Mouse (Mus musculus): ENCODE measurements around the gene D230025D16Rik. TPM values are rescaled to one million over a fixed set of nuclear protein-coding genes. Genes with fewer than 3 reads are reported as not detected.

Gene D230025D16Rik
- polyA plus RNA-seq, 1 experiment = 26.4 TPM

DNA sequence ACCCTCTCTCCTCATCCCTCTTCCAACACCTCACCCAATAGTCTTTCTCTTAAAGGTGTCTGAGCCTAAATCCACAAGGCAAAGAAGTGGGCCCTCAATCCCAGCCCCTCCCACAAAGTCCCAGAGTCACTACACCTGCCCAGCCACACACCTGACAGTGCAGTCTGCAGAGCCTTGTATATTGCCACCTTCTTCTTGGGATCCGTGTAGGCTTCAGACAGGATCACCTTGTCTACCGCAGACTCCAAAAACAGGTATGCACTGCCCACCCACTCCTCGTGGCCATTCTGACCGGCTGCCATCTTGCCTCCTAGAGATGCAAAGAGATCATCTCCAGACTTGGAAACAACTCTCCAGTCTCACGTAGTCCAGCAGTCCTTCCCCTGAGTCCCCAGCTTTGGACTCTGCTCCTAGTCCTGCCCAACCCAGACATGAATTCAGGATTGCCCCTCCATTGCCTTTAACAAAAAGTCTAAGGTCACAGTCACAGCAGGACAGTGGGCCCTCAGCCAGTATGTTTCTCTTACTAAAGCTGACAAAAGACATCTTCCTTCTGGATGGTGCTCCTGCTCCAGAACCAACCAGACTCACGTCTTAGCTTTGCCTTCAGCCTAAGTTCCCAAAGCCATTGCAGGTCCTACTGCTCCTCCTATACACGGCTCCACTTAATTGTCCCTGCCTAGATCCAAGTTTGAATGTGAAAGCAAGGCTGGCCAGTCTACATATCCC is 35.6 kb downstream of the D230025D16Rik start:
- no peak overlapping the region for H3K27ac ChIP-seq (ENCODE audit: control insufficient read depth, insufficient read depth, low read length)
- TF ChIP-seq POLR2A (IDR thresholded peaks at IDR 0.05; ENCODE audit: control insufficient read depth, extremely low read depth, insufficient read depth, low read length, poor library complexity) = no peak
- no peak for TF ChIP-seq CTCF (IDR thresholded peaks at IDR 0.05; ENCODE audit: borderline replicate concordance, control insufficient read depth, extremely low read depth, insufficient read depth, low read length, poor library complexity)
- H3K4me1 ChIP-seq (replicated peaks; ENCODE audit: control insufficient read depth, insufficient read depth, low read length) = peaks cover 26% of the 10 kb centered on the region
- no peak overlapping the region for H3K4me3 ChIP-seq (ENCODE audit: control insufficient read depth, insufficient read depth, low read length)
- DNase-seq = no peak
- whole genome bisulfite sequencing = 87% methylated on average over 7 of the region's 7 CpGs
- H3K27me3 ChIP-seq (ENCODE audit: control insufficient read depth, insufficient read depth, low read length) = no peaks in the 10 kb centered on the region
- H3K36me3 ChIP-seq (ENCODE audit: control insufficient read depth, insufficient read depth, low read length) = no peaks in the 10 kb centered on the region

DNA sequence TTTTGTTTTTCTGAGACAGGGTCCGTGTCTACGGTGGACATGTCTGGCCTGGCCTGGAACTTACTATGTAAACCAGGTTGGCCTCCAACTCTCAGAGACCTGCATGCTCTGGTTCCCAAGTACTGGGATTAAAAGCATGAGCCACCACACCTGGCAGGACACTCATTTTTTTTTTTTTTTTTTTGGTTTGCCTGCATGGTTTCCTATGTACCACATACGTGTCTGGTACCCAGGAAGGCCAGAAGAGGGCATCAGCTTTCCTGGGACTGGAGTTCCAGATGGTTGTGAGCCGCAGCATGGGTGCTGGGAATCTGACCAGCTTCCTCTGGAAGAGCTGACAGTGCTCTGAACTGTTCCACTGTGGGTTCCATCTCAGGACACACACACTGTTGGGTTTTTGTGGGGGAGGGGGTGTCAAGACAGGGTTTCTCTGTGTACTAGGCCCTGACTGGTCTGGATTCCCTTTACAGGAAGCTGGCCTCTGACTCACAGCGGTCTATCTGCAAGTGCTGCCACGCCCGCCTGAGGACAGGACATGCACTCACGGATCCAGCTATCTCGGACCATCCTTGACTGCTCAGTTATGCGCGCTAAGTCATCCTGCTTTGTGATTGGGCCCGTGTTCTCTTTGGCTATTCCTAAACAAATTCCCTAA is 36.5 kb downstream of the D230025D16Rik start:
- H3K4me3 ChIP-seq (ENCODE audit: control insufficient read depth, insufficient read depth, low read length) = no peak overlapping the region
- 98% methylated on average over 12 of the region's 12 CpGs for WGBS
- H3K27me3 ChIP-seq (ENCODE audit: control insufficient read depth, insufficient read depth, low read length) = no peaks in the 10 kb centered on the region
- no peak overlapping the region for H3K27ac ChIP-seq (ENCODE audit: control insufficient read depth, insufficient read depth, low read length)
- peaks cover 26% of the 10 kb centered on the region for H3K4me1 ChIP-seq (replicated peaks; ENCODE audit: control insufficient read depth, insufficient read depth, low read length)
- TF ChIP-seq POLR2A (IDR thresholded peaks at IDR 0.05; ENCODE audit: control insufficient read depth, extremely low read depth, insufficient read depth, low read length, poor library complexity) (no peak), CTCF (IDR thresholded peaks at IDR 0.05; ENCODE audit: borderline replicate concordance, control insufficient read depth, extremely low read depth, insufficient read depth, low read length, poor library complexity) (no peak)
- no peaks in the 10 kb centered on the region for H3K36me3 ChIP-seq (ENCODE audit: control insufficient read depth, insufficient read depth, low read length)
- DNase-seq = no peak

DNA sequence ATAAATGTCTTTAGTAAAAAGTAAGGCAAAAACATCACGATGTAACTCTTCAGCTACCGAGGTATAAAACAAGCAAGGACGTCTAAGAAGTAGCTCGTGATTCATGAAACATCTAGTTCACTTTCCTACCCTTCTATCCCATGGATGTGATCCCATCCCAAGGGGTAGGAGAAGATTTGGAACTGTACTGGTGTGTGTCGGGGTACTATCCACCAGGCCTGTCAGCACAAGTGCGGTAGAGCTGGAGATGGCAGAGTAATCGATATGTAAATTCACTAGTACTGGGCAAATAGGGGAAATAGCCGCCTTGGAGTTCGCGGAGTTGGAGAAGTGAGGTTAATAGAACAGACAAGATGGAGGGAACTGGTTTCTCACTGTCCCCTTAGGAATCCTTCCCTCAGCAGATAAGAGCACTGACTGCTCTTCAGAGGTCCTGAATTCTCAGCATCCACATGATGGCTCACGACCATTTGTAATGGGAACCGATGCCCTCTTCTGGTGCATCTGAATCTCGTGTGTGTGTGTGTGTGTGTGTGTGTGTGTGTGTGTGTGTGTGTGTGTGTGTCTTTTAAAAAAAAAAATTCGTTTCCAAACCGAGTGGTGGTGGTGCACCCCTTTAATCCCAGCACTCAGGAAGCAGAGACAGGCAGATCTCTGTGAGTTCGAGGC is 38.4 kb downstream of the D230025D16Rik start:
- Histone ChIP-seq H3K27ac (ENCODE audit: control insufficient read depth, insufficient read depth, low read length) (no peak overlapping the region), H3K36me3 (ENCODE audit: control insufficient read depth, insufficient read depth, low read length) (no peaks in the 10 kb centered on the region), H3K27me3 (ENCODE audit: control insufficient read depth, insufficient read depth, low read length) (no peaks in the 10 kb centered on the region), H3K4me1 (replicated peaks; ENCODE audit: control insufficient read depth, insufficient read depth, low read length) (peaks cover 32% of the 10 kb centered on the region), H3K4me3 (ENCODE audit: control insufficient read depth, insufficient read depth, low read length) (peak overlapping the region; percentile 80; the same call in 1 of the 2 replicates)
- no peak for DNase-seq
- 62% methylated on average over 16 of the region's 16 CpGs for WGBS
- TF ChIP-seq CTCF (IDR thresholded peaks at IDR 0.05; ENCODE audit: borderline replicate concordance, control insufficient read depth, extremely low read depth, insufficient read depth, low read length, poor library complexity) (no peak), POLR2A (IDR thresholded peaks at IDR 0.05; ENCODE audit: control insufficient read depth, extremely low read depth, insufficient read depth, low read length, poor library complexity) (no peak)

DNA sequence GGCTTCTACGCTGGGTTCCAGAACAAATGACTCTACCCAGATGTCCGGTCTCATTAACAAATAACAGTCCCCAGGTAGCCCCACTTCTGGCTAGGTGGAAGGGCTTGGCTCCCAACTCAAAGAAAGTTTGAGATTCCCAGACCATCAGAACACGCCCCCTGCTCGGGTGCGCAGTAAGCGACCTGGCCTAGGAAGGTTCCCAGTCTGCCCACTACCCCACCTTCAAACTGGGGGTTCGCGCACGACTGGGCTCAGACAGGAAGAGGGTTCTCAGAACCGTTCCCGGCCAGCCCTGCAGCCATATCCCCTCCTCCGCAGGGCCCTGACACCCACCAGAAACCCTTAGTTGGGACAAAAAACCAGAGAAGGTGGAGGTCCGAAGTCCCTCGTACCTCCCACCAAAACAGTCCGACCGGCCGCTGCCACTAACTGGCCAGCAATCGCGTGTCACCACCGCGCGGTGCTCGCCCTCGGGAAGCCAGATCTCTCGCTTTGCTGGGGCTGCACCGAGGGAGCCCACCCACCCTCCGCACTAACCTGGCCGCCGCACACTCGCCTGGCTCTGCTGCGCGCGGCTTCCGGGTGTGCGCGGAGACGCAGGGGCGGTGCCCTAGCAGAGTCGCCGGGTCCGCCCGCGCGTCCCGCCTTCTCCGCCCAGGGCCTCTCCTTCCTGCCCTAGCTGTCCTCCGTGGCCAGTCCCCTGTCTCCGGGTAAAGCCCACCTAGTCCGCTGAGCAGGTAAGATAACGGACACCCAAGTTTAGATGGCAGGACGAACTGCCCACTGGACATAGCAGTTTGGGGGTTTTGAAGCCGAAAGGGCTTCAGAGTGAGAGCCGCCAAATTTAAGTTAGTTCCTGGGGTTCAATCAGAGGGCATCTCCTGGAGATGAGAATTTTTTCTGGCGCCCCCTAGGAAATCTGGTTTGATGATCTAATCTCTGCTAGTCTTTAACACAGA is 39.4 kb downstream of the D230025D16Rik start, which contains the start of the genes Tradd and Fbxl8:
Tradd (minus strand) TSS at position 586 of the 959 bp plus-strand sequence.
Fbxl8 (plus strand) TSS at position 625 of the 959 bp plus-strand sequence.
- DNase-seq = peak; percentile 78
- peak within 1 kb of the TSS; percentile 80 for H3K4me3 ChIP-seq (ENCODE audit: control insufficient read depth, insufficient read depth, low read length)
- H3K27me3 ChIP-seq (ENCODE audit: control insufficient read depth, insufficient read depth, low read length) = peaks cover 3% of the 10 kb centered on the region; the same call in 1 of the 2 replicates
- peaks cover 30% of the 10 kb centered on the region for H3K4me1 ChIP-seq (replicated peaks; ENCODE audit: control insufficient read depth, insufficient read depth, low read length)
- H3K27ac ChIP-seq (ENCODE audit: control insufficient read depth, insufficient read depth, low read length) = peak within 1 kb of the TSS; percentile 21; the same call in 1 of the 2 replicates
- 2% methylated on average over 54 of the region's 54 CpGs for WGBS
- no peaks in the 10 kb centered on the region; the same call in none of the 2 replicates for H3K36me3 ChIP-seq (ENCODE audit: control insufficient read depth, insufficient read depth, low read length)
- peak; percentile 67 for TF ChIP-seq POLR2A (IDR thresholded peaks at IDR 0.05; ENCODE audit: control insufficient read depth, extremely low read depth, insufficient read depth, low read length, poor library complexity)
- peak; percentile 52; the same call in 1 of the 2 replicates for TF ChIP-seq CTCF (IDR thresholded peaks at IDR 0.05; ENCODE audit: borderline replicate concordance, control insufficient read depth, extremely low read depth, insufficient read depth, low read length, poor library complexity)

DNA sequence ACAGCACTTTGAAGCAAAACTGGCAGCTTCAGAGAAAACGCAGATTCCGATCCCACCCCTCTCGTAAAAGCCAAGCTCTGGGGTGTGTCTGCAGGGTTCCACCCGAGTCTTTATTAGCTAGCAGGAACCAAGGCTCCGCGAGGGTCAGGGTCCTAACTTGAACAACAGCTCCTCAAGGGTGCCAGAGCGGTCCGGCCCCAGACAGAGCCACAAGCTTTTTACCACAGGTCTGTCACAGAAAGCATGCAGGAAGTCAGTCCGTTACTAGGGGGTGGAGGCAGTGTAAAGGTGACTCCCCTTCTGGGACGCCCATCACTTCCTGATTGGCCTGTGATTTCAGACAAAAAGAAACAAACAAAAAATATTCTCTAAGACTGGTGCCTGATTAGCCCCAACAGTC is 40.2 kb downstream of the D230025D16Rik start:
- Histone ChIP-seq H3K4me1 (replicated peaks; ENCODE audit: control insufficient read depth, insufficient read depth, low read length) (peaks cover 29% of the 10 kb centered on the region), H3K36me3 (ENCODE audit: control insufficient read depth, insufficient read depth, low read length) (no peaks in the 10 kb centered on the region; the same call in none of the 2 replicates), H3K27me3 (ENCODE audit: control insufficient read depth, insufficient read depth, low read length) (peaks cover 10% of the 10 kb centered on the region; the same call in 1 of the 2 replicates), H3K4me3 (ENCODE audit: control insufficient read depth, insufficient read depth, low read length) (peak overlapping the region; percentile 49), H3K27ac (ENCODE audit: control insufficient read depth, insufficient read depth, low read length) (peak overlapping the region; percentile 21; the same call in 1 of the 2 replicates)
- DNase-seq = peak; percentile 52
- TF ChIP-seq POLR2A (IDR thresholded peaks at IDR 0.05; ENCODE audit: control insufficient read depth, extremely low read depth, insufficient read depth, low read length, poor library complexity) (no peak), CTCF (IDR thresholded peaks at IDR 0.05; ENCODE audit: borderline replicate concordance, control insufficient read depth, extremely low read depth, insufficient read depth, low read length, poor library complexity) (no peak)
- 1% methylated on average over 10 of the region's 10 CpGs for WGBS
